Mouse (Mus musculus) heart, embryonic 12.5 days (tissue): Measurements from ENCODE around the gene Ciita. TPM values are rescaled to one million over a fixed set of nuclear protein-coding genes. Genes with fewer than 3 reads are reported as not detected.

ENCODE experiments used
- ATAC-seq: fragments of 200-750 bp; cut with Nextera tagmentation; 2 replicates; pipeline ENCODE4 v1.8.0; 2017; ENCODE audit warnings: moderate TSS enrichment, moderate library complexity; ENCODE audit not compliant: insufficient number of reproducible peaks, low FRiP score
- H3K27ac ChIP-seq: fragments of 300-500 bp; sonication (generic); 2 replicates; pipeline ENCODE4 v1.5.1; 2016; ENCODE audit warnings: mild to moderate bottlenecking, moderate library complexity; ENCODE audit not compliant: poor library complexity, severe bottlenecking
- H3K27me3 ChIP-seq: fragments of 300-500 bp; sonication (generic); replicated peaks from 2 replicates; pipeline ENCODE4 v1.6.1; 2016; ENCODE audit warnings: mild to moderate bottlenecking, moderate library complexity
- H3K36me3 ChIP-seq: fragments of 300-500 bp; sonication (generic); 2 replicates; pipeline ENCODE4 v1.6.1; 2016; ENCODE audit warnings: mild to moderate bottlenecking, moderate library complexity
- H3K4me1 ChIP-seq: fragments of 300-500 bp; sonication (generic); replicated peaks from 2 replicates; pipeline ENCODE4 v1.6.1; 2016; ENCODE audit warnings: mild to moderate bottlenecking
- H3K4me2 ChIP-seq: fragments of 300-500 bp; sonication (generic); 2 replicates; pipeline ENCODE4 v1.6.1; 2016; ENCODE audit warnings: mild to moderate bottlenecking, moderate library complexity
- H3K4me3 ChIP-seq: fragments of 300-500 bp; sonication (generic); 2 replicates; pipeline ENCODE4 v1.5.1; 2016; ENCODE audit warnings: mild to moderate bottlenecking
- H3K9ac ChIP-seq: fragments of 300-500 bp; sonication (generic); 2 replicates; pipeline ENCODE4 v1.6.1; 2016; ENCODE audit warnings: mild to moderate bottlenecking, moderate library complexity
- H3K9me3 ChIP-seq: fragments of 300-500 bp; sonication (generic); replicated peaks from 2 replicates; pipeline ENCODE4 v1.6.1; 2016; ENCODE audit warnings: mild to moderate bottlenecking, moderate library complexity
- WGBS: fragments of 180-500 bp; shearing (Covaris S2); methylation state at CpG from one replicate; pipeline ENCODE4 v1.1.7; 2016; 5-methylcytosine and 5-hydroxymethylcytosine counted together
- polyA plus RNA-seq: library from polyadenylated mRNA; unstranded; fragments of >200 nt; fragmentation: Nextera tagmentation; extraction: Ambion mirVana; gene quantifications from 2 replicates; pipeline ENCODE4 v1.2.1, GENCODE M21; 2016

The Ciita gene
- 0.17 and 0.62 TPM in 2 replicates for polyA plus RNA-seq

DNA sequence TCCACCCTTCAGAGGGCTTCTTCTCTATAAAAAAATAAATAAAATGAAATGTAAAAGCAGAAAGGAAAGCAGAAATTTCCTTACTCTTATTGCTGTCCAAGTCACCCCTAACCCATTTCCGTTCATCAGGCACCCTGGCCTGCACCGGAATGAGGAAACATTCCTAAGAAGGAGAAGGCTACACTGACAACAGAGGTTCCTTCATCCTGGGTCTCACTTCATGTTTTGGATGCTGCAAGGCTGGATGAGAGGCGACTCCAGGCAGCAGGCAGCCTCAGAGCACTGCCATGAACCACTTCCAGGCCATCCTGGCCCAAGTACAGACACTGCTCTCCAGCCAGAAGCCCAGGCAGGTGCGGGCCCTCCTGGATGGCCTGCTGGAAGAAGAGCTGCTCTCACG is at the start of gene Ciita:
TSS of gene Ciita (plus strand) at position 203 of the 400 bp plus-strand sequence.
- 63% methylated on average over 5 of the region's 5 CpGs for WGBS
- no peaks in the 10 kb centered on the region for H3K9me3 ChIP-seq
- H3K36me3 ChIP-seq, result no peaks in the 10 kb centered on the region
- ATAC-seq, result no peak
- H3K4me1 ChIP-seq, result peaks cover 7% of the 10 kb centered on the region
- H3K27me3 ChIP-seq, result peaks cover 8% of the 10 kb centered on the region; the same call in 1 of the 2 replicates
- no peak within 1 kb of the TSS for H3K27ac ChIP-seq
- no peak within 1 kb of the TSS for H3K4me2 ChIP-seq
- no peak within 1 kb of the TSS for H3K9ac ChIP-seq
- no peak within 1 kb of the TSS for H3K4me3 ChIP-seq

DNA sequence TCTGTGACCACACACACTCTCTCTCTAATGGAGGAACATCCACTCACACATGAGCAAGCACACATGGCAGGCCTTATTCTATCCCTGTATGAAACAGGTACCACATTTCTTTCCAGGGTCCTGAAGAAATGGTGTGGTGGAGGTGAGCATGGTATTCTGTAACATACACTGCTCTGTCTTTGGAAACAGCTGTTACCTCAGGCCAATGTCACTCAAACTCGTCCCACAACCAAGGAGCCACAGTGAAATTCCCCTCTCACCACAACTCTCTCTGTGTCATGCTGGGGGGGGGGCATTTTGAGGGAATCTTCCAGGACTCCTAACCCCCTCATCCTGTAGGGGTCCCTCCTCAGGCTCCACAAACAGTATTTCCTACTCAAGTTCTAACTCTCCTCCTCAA is 47.9 kb upstream of the Ciita start:
- Histone ChIP-seq H3K9me3 (no peaks in the 10 kb centered on the region), H3K4me1 (no peaks in the 10 kb centered on the region), H3K4me2 (no peak overlapping the region), H3K27ac (no peak overlapping the region), H3K36me3 (no peaks in the 10 kb centered on the region), H3K4me3 (no peak overlapping the region), H3K27me3 (no peaks in the 10 kb centered on the region), H3K9ac (no peak overlapping the region)
- no peak for ATAC-seq
- 69% methylated on average over 1 of the region's 1 CpGs for WGBS

DNA sequence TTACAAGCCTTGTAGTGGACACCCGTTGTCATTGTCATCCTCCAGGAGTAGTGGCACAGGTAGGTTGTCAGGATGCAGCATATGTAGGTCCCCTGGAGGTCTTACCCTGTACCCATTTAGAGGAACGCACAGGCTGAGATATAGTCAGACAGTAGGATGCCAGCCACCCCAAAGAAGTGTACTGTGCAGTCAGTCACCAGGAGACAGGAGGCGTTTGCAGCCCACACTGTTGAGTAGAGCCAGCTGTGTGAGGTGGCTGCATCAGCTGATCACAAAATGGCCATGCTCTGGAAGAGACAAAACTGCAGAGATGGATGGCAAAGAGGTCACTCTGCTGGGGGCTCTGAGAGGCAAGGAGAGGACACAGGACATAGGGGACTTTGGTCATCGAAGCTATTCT is 47.5 kb upstream of the Ciita start:
- Histone ChIP-seq H3K9ac (no peak overlapping the region), H3K4me2 (no peak overlapping the region), H3K9me3 (no peaks in the 10 kb centered on the region), H3K27ac (no peak overlapping the region), H3K4me1 (no peaks in the 10 kb centered on the region), H3K27me3 (no peaks in the 10 kb centered on the region), H3K4me3 (no peak overlapping the region), H3K36me3 (no peaks in the 10 kb centered on the region)
- ATAC-seq, result no peak
- 76% methylated on average over 4 of the region's 4 CpGs for WGBS

DNA sequence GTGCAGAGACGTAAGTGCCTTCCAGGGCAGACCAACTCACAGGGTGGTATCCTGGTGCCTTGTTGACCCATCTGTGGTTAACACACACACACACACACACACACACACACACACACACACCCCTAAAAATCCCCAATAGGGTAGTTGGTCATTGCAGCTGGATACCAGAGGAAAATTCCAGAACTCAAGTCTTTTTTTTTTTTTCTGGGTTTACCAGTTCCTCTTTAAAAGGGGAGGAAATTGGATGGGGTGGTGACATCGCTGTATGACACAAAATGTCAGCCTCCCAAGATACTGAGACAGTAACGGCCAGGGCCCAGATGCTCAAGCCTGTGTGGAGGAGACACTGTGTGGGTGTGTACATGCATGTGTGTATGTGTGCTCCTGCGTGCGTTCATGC is 46.5 kb upstream of the Ciita start:
- no peaks in the 10 kb centered on the region for H3K4me1 ChIP-seq
- no peaks in the 10 kb centered on the region for H3K27me3 ChIP-seq
- H3K4me2 ChIP-seq, result no peak overlapping the region
- H3K9me3 ChIP-seq, result no peaks in the 10 kb centered on the region
- H3K4me3 ChIP-seq, result no peak overlapping the region
- H3K36me3 ChIP-seq, result no peaks in the 10 kb centered on the region
- no peak overlapping the region for H3K27ac ChIP-seq
- WGBS, result 79% methylated on average over 5 of the region's 5 CpGs
- no peak for ATAC-seq
- no peak overlapping the region for H3K9ac ChIP-seq

DNA sequence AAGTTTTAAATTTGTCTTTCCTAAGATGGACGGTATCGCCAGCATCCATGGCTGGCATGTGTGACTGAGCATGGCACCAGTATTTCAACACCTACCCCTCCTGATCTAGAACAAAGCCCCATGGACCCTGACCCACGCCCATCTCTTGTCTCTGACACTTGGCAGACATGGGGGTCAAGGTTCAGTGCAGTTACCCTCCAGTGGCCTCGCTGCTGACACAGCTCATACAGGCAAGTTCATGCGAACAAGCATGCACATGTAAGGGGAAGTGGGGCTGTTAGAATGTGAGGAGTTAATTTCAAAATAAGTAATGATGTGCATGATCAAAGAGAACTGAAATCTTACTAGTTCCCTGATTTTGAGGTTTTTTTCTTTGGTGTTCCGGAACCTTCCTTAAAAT is 43.7 kb upstream of the Ciita start:
- Histone ChIP-seq H3K9ac (no peak overlapping the region), H3K4me3 (no peak overlapping the region), H3K4me2 (no peak overlapping the region), H3K27me3 (no peaks in the 10 kb centered on the region), H3K9me3 (no peaks in the 10 kb centered on the region), H3K4me1 (no peaks in the 10 kb centered on the region), H3K36me3 (no peaks in the 10 kb centered on the region), H3K27ac (no peak overlapping the region)
- WGBS, result 81% methylated on average over 6 of the region's 6 CpGs
- ATAC-seq, result no peak

DNA sequence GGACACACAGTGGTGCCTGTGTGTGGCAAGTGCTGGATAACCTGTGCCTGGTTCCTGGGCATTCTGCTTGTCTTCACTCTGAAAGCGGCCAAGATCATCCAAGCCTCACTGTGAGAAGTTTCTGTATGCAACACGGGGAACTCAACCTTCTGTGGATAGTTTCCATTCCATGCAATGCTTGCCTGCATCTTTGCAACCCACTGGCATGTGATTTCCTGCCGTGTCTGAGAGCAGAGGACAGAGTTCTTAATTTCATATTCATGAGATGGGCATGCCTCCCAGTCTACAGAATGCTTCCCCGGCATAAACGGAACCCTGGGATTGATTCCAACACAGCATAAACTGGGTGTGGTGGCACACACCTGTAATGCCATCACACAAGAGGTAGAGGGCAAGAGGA is 41.8 kb upstream of the Ciita start:
- H3K4me3 ChIP-seq, result no peak overlapping the region
- no peaks in the 10 kb centered on the region for H3K27me3 ChIP-seq
- 80% methylated on average over 5 of the region's 5 CpGs for WGBS
- no peak for ATAC-seq
- no peak overlapping the region for H3K9ac ChIP-seq
- H3K4me2 ChIP-seq, result no peak overlapping the region
- H3K36me3 ChIP-seq, result no peaks in the 10 kb centered on the region
- no peaks in the 10 kb centered on the region for H3K4me1 ChIP-seq
- H3K27ac ChIP-seq, result no peak overlapping the region
- H3K9me3 ChIP-seq, result no peaks in the 10 kb centered on the region

DNA sequence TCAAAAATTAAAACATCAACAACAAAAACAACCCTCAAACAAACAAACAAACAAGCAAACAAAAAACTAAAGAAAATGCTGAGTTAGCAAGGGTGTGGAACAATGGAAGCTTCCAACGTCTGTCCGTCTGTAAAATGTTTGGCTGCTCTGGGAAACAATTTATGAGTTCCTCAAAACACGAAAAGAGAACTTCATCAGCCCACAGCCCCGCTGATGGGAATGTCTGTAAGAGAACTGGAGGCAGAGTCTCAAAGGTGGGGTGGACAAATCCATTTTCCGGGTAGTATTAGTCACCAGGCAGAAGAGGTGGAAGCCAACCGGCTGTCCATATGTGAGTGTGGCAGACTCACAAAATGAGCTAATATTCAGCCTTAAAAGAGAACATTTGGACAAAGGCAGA is 38.5 kb upstream of the Ciita start:
- 83% methylated on average over 6 of the region's 6 CpGs for WGBS
- H3K4me1 ChIP-seq, result peaks cover under 1% of the 10 kb centered on the region; the same call in 1 of the 2 replicates
- no peak overlapping the region for H3K4me3 ChIP-seq
- H3K9ac ChIP-seq, result no peak overlapping the region
- H3K4me2 ChIP-seq, result no peak overlapping the region
- no peaks in the 10 kb centered on the region for H3K27me3 ChIP-seq
- H3K9me3 ChIP-seq, result no peaks in the 10 kb centered on the region
- H3K27ac ChIP-seq, result no peak overlapping the region
- no peak for ATAC-seq
- H3K36me3 ChIP-seq, result no peaks in the 10 kb centered on the region

DNA sequence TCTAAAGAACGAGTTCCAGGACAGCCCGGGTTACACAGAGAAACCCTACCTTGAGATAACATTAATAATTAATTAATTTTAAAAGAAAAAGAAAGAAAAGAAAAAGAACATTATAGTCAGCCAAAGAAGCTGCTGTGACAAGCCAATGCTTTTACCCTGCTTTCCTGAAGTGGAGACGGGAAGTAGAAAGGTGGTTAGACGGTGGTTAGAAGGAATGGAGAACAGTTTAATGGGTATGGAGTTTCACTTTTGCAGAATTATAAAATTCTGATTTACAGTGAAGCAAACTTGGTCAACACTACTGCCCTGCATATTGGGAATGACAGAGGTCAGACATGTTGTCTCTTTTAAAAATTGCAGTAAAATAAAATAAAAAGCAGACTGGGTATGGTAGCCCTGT is 38.1 kb upstream of the Ciita start:
- Histone ChIP-seq H3K27me3 (no peaks in the 10 kb centered on the region), H3K4me2 (no peak overlapping the region), H3K4me3 (no peak overlapping the region), H3K27ac (no peak overlapping the region), H3K9ac (no peak overlapping the region), H3K36me3 (no peaks in the 10 kb centered on the region), H3K4me1 (peaks cover 5% of the 10 kb centered on the region; the same call in 1 of the 2 replicates), H3K9me3 (no peaks in the 10 kb centered on the region)
- 80% methylated on average over 4 of the region's 4 CpGs for WGBS
- ATAC-seq, result no peak

DNA sequence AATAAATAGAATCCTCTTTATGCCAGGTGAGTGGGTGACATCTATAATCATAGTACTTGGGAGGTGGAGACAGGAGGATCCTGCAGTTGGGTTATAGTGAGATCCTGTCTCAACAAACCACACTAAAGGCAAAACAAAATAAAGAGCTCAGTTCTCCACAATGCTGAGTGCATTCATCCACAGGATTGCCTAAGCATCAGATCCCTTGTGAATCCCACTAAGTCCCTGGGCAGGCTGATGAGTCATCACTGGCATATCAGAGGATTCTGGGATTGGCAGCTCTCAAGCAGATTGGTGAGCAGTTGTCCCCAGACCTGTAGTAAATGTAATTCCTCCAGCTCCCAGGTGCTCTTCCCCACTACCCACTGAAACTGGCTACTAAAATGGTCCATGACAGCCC is 36.1 kb upstream of the Ciita start:
- H3K4me2 ChIP-seq, result no peak overlapping the region
- ATAC-seq, result no peak
- H3K4me1 ChIP-seq, result peaks cover 15% of the 10 kb centered on the region
- H3K36me3 ChIP-seq, result no peaks in the 10 kb centered on the region
- H3K27ac ChIP-seq, result no peak overlapping the region
- H3K4me3 ChIP-seq, result no peak overlapping the region
- no peaks in the 10 kb centered on the region for H3K27me3 ChIP-seq
- H3K9ac ChIP-seq, result no peak overlapping the region
- no peaks in the 10 kb centered on the region for H3K9me3 ChIP-seq

DNA sequence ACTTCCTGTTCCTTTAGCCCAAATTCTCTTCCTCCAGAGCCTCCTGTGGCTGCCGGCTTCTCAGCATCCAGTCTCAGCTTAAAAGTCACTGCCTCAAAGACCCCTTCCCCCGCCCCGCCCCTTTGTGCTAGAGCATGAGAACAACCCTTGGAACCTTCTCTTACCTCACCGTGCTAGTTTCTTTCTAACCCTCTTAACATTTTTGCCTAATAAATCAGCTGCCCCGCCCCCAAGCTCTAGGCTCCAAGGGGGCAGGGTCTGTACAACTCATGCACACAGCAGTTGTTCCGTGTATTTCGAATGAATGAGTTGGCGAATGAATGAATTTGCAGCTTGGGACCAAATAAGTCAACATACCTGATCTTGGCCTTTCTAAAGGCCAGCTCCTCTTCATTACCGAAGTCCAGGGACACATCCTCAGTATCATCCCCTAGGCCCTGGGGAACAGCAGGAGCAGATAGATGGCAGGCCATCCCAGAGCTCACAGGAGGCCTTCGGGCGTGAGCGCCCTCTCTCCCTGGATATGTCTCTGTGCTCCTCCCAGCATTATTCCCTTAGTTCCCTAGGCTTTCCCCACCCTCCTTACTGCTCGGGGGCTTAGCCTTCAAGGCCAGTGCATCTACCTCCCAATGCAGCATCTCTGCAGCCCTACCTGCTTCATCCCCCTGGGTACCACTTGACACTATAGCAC is 33.1 kb upstream of the Ciita start:
- Histone ChIP-seq H3K4me3 (peak overlapping the region; percentile 37), H3K4me1 (peaks cover 19% of the 10 kb centered on the region), H3K27me3 (no peaks in the 10 kb centered on the region), H3K9me3 (no peaks in the 10 kb centered on the region), H3K4me2 (peak overlapping the region; percentile 69), H3K36me3 (no peaks in the 10 kb centered on the region), H3K9ac (peak overlapping the region; percentile 59), H3K27ac (no peak overlapping the region)
- 32% methylated on average over 13 of the region's 13 CpGs for WGBS
- ATAC-seq, result no peak

DNA sequence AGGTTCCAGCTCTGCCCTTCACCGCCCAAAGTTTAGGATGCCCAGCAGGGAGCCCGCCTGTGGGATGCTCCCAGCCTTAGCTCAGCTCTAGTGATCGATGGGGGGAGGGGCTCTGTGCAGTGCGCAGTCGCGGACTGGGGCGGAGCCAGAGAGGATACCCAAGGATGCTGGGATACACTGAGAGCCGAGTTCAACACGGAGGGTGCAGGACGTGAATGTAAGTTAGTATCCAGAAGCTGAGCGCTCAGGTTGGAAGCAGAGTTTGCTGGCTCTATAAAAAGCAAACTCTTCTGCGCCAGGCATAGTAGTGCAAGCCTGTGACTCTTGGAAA is 32.6 kb upstream of the Ciita start, which contains the start of gene Tvp23a:
TSS of gene Tvp23a (minus strand) at position 99 of the 331 bp plus-strand sequence.
- peaks cover 24% of the 10 kb centered on the region for H3K4me1 ChIP-seq
- ATAC-seq, result peak; percentile 79
- H3K27me3 ChIP-seq, result no peaks in the 10 kb centered on the region
- H3K9me3 ChIP-seq, result no peaks in the 10 kb centered on the region
- H3K27ac ChIP-seq, result no peak within 1 kb of the TSS
- WGBS, result 5% methylated on average over 12 of the region's 12 CpGs
- H3K4me2 ChIP-seq, result peak within 1 kb of the TSS; percentile 69
- H3K4me3 ChIP-seq, result peak within 1 kb of the TSS; percentile 37
- peak within 1 kb of the TSS; percentile 59 for H3K9ac ChIP-seq
- H3K36me3 ChIP-seq, result no peaks in the 10 kb centered on the region

DNA sequence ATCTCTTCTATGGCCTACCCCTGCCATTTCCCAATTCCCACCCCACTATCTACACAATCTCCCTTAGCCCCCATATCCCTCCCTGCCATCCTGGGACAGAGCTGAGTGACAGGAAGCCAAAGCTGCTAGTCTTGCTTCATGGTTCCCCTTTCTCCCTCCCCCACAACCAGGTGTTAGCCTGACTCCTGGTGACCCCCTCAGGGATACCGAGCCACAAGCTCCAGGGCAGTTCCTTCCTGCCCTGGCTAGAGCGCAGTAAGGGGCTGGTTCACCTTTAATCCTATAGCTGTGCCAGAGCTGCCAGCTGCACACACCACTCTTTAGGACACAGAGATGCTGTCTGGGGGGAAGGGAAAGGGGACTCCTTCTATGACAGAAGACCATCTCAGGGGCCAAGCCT is 32.1 kb upstream of the Ciita start:
- Histone ChIP-seq H3K4me1 (peaks cover 25% of the 10 kb centered on the region), H3K27ac (no peak overlapping the region), H3K9ac (peak overlapping the region; percentile 59; the same call in 1 of the 2 replicates), H3K9me3 (no peaks in the 10 kb centered on the region), H3K36me3 (no peaks in the 10 kb centered on the region), H3K4me3 (peak overlapping the region; percentile 37), H3K27me3 (no peaks in the 10 kb centered on the region), H3K4me2 (peak overlapping the region; percentile 69)
- ATAC-seq, result no peak
- WGBS, result 71% methylated on average over 2 of the region's 2 CpGs
